Mouse (Mus musculus) brain, embryonic 18.5 days (tissue): ENCODE measurements at regions not wholly inside any gene's neighbourhood (a gene's known extent, or its start where the extent isn't known, plus 50 kb on each side); places are given as distances from the start of the nearest gene placed in this dataset.

Experiments used
- DNase-seq: peaks from one replicate; pipeline ENCODE4 v3.0.0-alpha.2; 2012; ENCODE audit warnings: low read depth, low spot score

DNA sequence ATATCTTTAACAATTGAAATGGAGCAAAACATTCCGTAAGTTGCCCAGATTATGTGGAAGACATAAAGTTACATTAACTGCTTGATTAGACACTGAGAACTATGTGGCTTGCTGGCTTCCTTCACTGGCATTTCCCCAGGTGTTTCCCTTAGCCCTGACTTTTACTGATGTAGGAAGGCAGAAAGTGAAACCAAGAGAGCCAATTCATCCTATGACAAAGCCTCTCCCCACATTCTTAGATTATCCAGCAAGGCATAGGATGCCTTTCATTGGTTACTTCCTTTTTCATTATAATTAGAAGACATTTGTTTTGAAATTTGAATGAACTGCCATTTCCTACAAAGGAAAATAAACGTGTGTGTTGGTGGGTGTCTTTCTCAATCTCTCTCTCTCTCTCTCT lies 72.1 kb downstream of the Cdc42ep3 start:
- no peak for DNase-seq

DNA sequence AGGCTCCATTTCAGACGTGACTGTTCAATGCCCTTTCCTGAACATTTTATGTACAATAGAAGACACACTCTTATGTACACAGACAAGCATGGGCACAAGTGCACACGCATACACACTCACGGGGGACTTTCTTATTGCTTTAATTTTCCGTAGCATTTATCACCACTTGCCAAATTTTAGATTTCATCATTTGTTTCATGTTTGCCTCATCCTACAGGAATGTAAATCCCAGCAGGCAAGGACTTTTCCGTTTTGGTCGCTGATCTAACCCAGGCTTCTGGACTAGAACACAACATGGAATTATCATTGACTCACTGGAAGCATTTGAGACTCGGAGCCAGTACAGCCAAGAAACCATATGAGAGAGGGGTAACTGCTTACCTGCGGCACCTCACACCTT lies 81.3 kb downstream of the Cdc42ep3 start:
- DNase-seq, result no peak

DNA sequence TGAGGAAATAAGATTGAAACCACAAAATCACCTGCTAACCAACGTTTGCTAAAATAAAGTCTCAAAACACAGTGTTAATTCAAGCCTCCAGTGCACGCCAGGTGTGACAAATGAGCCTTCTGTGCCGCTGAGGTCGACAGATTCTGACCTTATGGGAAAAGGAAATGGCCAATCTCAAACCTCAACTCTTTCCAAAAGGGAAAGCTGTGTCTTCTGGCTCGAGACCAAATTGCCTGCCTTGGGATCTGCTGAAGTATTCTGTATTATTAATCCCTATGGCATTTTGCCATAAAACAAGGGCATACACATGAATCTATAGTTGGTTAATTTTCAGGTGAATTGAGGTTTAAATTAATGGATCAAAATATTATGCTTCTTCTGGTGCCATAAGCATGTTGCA lies 95.2 kb downstream of the Cdc42ep3 start:
- DNase-seq, result no peak

DNA sequence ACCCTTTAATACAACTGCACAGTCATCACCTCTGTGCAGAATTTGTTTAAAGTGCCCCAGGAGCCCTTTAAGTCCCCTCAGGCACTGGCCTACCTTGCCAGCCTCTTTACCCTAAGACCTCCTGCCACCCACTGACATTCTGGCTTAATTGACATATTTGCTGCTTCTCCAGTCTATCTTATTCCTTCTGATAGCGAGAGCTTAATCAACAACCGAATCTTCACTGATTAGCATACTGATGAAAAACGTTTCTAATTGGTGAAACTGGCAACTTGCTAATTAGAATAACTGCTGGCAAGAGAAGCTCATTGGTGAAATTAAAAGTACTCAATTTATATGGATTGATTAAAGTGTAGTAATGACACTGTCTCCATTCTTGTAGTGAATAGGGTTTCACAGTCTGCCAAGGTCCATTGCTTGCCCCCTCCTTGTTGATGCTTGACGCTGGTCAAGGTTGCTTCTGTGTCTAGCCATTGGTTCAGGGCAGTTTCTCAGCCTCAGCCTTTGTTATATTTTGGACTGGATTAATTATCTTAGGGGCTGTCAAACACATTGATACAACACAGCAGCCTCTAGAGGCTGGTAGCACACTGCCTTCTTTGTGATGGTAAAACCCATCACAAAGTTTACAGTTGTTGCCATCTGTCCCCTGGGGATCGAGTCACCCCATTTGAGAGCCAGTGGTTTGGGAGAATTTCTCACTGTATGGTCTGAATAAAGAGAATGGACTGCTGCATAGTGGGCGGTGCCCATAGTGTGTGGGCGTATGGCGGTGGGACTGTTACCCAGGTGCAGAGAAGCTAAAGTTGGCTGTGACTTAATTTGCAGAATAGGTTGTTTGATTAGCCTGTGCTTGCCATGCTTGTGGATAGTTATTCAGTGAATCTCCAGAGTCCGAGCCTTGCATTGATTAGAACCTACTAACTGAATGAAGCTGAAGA lies 107.7 kb downstream of the Cdc42ep3 start:
- DNase-seq, result no peak

DNA sequence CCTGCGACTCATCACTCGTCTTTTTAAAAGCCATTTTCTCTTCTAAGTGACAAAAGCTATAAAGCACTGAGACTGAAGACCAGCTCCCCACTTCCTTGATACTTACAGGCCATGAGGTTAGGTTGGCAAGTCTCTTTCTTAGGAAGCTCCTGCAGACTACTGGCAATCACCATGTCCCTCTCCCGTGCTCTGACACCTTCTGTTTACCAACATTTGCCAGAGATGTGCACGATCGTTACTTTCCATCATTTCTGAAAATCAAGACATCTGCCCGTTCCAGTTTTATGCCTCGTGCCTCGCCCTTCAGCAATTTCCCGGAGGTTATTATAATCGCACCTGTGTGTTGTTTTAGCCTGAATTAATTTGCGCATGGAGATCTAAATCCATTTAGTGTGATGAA lies 110.8 kb downstream of the Cdc42ep3 start:
- DNase-seq, result no peak

DNA sequence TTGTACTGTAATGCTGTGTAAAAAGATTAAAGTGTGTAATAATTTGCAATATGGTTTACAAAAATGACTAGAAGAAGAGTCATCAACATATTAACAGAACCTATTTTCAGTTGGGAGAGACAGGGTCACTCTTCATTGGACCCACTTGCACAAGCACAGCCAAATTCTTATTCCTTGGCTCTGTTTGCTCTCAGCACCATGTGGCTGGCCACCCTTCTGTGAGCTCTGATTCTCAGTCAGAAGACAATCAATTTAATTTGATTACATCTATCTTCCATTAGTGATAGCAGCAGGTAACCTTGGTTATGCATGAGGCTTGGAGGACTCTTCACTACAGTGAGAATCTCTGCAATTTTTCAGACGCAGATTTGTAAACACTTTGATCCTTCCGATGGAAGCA lies 111.5 kb downstream of the Cdc42ep3 start:
- DNase-seq, result no peak

DNA sequence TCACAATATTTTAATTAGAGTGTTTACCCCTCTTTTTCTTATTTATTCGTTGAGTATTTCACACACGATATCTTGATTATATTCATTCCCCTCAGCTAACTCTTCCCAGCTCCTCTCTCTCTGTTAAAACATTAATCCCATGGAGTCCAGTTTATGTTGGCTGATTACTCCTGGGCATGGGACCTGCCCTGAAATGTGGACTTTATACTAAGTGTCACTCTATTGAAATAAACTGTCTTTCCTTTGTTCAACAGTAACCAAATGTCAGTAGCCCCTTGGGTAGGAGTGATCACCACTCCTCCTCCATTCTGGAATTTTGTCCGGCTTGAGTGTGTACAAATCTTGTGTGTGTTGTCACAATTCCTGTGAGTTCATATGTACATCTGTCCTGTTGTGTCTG lies 113.4 kb downstream of the Cdc42ep3 start:
- no peak for DNase-seq

DNA sequence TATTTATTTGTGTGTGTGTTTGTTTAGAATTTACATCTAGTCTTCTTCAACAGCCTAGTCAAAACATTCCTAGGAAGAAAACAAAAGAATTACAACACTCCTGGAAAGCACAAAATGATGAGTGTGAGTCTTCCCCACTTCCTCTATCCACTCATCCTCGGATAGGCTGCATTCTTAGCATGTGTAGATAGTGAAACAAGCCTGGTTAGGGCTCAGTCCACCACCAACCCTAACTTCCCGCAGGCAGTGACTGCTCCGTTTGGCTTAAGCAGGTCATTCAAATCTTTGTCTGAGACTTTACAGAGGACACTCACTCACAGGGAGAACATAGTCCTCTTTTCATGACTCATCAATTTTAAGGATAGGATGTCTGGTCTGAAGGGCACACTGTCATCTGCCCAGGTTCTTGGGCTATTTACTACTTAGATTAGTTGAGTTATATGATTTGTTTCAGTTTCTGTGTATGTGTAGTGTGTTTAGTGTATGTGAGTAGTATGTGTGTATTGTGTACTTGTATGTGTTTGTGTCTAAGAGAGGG lies 118.6 kb downstream of the Cdc42ep3 start:
- no peak for DNase-seq

DNA sequence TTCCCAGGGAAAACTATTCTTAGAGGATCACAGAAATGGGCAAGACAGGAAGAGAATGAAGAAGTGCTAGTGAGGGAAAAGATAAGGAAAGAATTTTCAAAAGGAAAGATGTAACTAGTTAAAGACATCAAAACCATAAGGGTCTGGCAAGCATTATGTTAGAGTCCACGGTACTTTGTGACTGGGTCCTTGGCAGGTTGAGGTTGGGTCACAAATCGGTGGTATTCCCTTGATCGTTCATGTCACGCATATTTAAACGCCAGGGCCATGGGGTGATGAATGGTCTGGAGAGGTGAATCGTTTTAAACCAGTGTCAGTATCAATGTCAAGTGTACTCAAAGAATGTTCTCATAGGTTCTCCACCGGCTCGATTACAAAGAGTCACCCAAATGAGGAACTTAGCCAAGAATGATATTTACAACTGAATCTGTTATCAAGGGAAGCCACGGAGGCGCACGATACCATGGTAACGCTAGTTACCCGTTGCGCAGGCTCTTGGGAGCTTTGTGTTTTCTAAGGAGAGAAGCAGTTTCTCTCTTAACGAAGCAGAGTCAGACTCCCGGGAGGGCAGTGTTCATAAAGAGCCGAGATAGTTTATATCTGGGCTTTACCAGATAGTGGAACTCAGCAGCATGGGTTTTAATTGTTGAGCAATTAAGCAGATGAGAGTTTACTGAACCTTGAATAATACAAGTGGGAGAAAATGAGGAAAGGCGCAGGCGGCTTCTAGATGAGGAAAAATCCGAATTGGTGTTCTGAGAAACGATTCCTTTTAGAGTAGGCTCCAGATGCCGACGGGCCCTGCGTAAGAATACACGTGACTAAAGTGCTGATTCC lies 124.0 kb downstream of the Cdc42ep3 start:
- DNase-seq, result peak; percentile 50

DNA sequence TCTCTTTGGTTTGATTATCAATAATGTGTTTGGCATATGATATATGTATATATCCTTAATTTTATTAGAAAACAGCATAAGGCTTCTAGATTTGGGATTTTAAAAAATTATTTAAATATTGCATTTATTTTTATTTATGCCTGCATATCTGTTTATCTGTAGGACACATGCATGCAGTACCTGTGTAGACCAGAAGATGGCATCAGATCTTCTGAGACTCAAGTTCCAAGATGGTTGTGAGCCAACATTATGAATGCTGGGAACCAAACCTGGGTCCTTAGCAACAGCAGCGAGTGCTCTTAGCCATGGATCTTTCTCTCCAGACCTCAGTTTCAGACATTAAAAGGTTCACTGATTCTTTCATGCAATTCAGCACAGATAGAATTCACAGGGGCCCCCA lies 148.3 kb downstream of the Cdc42ep3 start:
- DNase-seq, result no peak

DNA sequence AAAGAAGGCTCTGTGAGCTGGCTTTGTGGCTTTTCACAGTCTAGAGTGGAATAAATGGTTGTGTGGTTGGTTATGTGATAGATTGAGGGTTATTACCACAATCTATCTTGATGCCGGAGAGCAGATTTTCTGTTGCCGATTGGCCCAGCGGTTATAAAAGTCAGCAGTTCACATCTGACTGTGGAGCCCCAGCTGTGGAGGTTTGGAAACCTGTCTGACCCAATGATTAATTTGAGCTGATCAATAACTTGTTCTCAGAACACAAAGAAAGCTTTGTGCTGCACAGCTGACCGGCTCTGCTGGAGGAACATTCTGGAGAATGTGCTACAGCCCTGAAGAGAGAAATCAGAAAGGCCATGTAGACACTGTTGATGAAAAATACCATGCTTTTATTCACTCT lies 148.8 kb downstream of the Cdc42ep3 start:
- DNase-seq, result no peak

DNA sequence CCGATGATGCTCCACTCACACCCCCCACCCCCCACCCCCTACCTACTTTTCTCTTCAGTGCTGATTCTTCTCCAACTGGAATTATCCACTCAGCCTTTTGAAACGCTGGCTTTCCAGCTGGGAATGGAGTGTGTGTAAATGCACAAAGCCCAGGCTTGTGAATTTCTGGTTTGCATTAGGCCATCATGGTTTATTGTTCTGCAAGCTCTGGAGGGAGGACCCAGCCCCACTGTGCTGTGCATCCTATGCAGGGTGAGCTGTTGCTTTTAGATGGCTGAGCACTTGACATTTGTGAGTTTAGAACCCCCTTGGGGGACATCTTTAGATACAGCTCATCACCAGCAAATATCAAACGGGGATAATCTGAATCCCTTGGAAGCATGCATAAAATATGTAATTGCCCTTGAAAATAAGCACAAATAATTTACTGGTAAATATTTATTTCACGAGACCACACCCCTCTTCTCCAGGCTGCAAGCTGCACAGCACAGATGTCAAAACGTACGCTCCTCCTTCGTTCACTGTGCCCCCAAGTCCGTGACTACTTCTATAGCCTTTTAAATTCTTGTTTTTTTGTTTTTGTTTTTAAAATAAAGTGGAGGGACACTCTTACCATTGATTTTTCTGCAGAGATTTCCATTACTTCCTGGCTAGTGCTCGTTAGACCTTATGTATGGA lies 148.2 kb downstream of the Qpct start:
- no peak for DNase-seq

DNA sequence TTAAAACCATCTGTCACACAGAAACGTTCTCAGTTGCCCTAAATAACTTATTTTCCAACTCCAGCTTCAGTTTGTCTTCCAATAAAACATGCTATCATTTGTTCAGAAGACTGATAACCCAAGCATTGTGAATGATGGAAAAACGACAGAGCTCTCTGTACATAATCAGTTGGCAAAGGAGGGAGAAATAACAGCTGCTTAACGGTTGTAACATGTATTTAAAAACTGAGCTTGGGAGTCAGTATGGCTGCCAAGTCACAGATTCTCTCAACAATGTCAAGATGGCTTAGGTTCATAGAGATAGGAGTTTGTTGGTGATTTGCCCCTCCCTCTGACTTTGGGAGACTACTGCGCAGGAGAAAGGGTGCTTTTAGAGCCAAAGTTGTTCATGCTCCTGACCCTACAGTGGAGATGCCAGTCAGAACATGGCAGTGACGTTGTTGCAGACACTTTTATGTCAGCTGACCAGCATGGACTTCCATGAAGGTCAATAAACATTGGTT lies 140.2 kb downstream of the Qpct start:
- DNase-seq, result no peak

DNA sequence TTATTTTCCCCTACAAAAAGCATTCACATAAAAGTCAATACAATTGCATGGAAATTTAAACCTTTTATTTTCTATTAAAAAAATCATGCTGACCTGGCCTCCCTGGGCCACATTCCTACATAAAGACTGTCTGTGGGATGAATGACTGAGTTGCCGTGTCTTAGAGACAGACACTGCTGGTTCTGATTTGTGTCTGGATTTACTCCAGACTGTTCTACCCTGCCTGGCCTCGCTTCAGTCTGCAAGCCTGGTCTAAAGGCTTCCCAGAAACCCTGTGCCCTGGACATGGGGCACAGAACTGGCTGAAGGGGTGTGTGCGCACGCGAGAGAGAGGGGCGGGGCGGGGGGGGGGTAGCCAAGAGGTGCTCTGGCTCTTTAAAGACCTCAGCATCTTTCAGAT lies 136.6 kb downstream of the Qpct start:
- no peak for DNase-seq

DNA sequence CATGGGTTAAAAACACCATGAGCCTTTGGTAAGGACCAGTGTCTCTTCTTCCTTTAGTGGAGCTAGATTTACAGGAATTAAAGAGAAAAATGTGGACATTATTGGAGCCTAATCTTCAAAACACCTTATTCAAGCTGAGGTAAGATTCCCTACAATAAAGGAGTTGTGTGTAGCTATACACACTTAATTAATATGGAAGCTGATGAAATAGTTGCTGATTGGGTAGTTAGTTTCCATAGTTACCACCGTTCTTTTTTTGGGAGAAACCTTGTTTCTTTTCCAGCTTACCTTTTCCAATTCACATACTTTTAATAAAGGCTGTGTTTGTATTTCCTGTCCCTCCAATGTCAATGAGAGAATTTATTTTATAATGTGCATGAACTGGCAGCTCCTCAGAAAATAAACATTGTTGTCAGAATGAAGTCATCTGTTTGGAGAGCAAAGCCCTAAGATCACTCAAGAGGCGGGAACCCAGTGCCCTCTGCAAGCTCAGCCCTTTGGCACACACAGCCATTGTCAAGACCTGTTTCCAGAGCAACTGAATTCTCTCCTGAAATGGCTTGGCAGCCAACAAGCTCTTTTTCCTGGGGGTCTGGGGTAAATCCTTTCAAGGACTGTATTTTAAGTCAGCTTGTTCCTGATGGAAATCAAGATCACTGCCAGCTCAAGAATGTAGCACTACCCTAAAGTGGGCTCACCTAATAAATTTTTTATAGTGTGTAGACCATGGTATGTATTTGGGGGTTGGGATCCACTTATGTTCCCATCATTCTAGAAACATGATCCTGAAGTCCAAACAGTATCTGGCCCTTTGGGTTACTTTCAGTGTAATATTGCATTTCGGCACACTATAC lies 128.8 kb downstream of the Qpct start:
- peak; percentile 28 for DNase-seq

DNA sequence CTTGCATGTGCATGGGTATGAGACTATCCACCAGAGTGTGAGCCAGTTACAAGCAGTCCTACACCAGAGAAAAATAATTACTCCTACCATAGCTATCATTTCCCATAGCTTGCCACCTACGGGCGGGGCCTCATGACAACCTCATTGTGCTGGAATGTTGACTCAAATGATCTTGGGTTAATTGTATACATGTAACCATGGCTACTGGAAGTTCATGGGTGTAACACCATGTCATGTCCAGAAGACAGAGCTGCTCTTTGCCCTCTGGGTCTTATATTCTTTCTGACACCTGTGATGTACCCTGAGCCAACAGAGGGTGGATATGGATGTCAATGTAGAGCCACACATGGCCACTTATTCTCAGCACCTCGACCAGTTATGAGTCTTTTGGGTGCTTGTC lies 125.6 kb downstream of the Qpct start:
- no peak for DNase-seq

DNA sequence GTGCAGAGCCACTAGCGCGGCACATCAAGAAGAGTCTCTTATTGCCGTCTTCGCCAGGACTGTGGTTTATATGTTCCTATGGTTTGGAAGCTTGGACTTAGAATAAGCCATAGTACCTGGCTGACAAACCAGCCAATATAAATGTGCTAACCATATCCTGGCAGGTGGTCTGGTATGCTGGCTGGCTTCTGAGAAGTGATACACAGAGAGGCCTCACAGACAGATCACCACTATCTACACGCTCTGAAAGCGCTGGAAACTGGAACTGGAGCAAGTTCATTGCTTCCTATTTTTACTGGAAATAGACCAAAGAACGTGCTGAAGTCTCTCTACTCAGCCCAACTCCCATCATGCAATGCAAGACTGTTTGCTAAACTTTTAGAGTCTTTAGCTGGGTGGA lies 124.7 kb downstream of the Qpct start:
- DNase-seq, result no peak

DNA sequence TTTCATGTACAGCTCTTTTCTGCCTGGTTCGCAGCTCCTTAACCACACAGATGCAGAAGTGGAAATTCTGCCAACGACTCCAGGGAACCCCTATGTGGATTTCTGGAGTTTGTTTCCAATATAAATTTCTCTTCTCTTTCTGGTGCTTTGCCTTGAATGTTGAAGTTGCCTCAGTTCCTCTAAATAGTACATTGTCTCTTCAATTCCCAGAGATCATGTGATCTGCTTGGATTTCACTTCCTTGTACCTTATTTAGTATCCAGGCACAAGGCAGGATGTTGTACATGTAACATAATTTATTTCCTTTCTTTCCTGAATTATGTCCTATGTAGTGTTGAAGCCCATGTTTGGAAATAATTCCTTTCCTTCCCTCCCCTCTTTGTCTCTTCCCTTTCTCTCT lies 123.7 kb downstream of the Qpct start:
- no peak for DNase-seq

DNA sequence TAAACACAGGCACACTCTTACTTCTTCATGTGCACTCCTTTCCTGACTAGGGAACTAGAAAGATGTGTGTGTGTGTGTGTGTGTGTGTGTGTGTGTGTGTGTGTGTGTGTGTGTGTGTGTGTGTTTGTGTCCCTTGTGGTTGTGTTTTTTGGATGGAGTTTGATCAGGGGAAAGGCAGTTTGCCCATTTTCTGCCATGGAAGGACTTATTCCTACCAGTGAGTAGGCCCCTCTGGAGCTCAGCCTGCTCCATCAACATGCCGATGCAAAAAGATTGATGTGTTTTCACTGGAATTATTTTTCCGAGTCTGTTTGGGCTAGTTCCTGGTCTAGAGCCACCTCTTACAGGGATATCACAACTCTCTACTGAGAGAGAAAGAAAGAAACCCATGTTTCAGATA lies 120.6 kb downstream of the Qpct start:
- DNase-seq, result no peak

DNA sequence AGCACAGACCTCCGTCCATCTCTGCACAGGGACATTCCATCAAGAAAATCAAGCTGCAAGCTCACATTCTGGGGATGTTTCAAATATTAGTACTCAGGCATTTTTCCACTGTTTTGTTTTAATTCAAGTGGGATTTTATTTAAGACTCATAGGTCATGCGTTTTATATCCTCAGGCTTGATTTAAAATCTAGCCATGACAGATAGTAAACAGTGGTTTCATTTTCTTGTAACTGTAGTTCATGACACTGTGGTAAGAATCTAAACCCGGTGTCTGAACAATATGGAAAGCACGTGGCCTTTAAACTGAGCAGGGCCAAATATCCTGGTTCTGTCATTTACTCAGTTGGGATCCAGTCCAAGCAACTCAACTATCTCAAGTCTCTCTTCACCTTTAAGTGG lies 119.0 kb downstream of the Qpct start:
- DNase-seq, result no peak

DNA sequence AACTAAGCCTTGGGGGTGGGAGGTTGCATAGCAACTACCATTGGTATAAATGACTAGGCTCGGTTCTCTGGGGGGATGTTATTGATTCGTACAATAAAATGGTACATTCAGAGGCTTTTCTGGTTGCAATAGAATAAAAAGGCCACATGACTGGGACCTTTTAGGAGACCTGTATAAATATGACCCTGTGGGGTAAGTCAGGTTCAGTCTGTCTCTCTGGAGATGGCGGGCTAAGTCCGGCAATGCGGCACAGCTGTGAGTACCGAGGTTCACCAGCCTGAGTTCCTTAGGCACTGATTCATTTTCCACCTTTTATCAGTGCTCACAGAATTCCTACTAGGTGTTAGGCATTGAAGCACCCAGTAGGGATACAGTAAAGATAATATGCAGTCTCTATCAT lies 115.5 kb downstream of the Qpct start:
- no peak for DNase-seq
